Mouse (Mus musculus) Patski (cell line): ENCODE results near the gene Klf9. TPM values are rescaled to one million over a fixed set of nuclear protein-coding genes. Genes with fewer than 3 reads are reported as not detected.

Source experiments
- ATAC-seq: fragments of 100-300 bp; one replicate; pipeline ENCODE4 v1.8.0; 2021
- CTCF ChIA-PET: fragments of 350-600 bp; sonication (Branson Sonifier 250); formaldehyde crosslinking; loops from one replicate; lab custom pipeline; 2022; ENCODE audit warnings: inconsistent platforms; lab: Charles Lee
- POLR2A ChIA-PET: fragments of 350-600 bp; sonication (Branson Sonifier 250); formaldehyde crosslinking; loops from one replicate; lab custom pipeline; 2022; ENCODE audit warnings: antibody characterized with exemption, inconsistent platforms; lab: Charles Lee
- DNase-seq: peaks from one replicate; pipeline ENCODE4 v3.0.0-alpha.2; 2011; ENCODE audit warnings: low read depth, low spot score
- H3K27me3 ChIP-seq: fragments of 371-371 bp; one replicate; pipeline ENCODE4 v1.5.1; 2021
- CTCF ChIP-seq: fragments of 100-300 bp; IDR thresholded peaks from one replicate; pipeline ENCODE4 v1.5.1; 2021
- in situ Hi-C: fragments of 300-500 bp; cut with MboI; formaldehyde crosslinking; loops from 3 replicates; pipeline ENCODE4 v1.11.1; 2018; ENCODE audit warnings: low pct_unique_long_range_greater_than_20kb, mixed read lengths
- polyA plus RNA-seq: library from polyadenylated mRNA; unstranded; gene quantifications from one replicate; pipeline ENCODE4 v1.2.3, GENCODE M21; 2021

The Klf9 gene
- polyA plus RNA-seq, 1 experiment from 2014 or later: 33.8 TPM

DNA sequence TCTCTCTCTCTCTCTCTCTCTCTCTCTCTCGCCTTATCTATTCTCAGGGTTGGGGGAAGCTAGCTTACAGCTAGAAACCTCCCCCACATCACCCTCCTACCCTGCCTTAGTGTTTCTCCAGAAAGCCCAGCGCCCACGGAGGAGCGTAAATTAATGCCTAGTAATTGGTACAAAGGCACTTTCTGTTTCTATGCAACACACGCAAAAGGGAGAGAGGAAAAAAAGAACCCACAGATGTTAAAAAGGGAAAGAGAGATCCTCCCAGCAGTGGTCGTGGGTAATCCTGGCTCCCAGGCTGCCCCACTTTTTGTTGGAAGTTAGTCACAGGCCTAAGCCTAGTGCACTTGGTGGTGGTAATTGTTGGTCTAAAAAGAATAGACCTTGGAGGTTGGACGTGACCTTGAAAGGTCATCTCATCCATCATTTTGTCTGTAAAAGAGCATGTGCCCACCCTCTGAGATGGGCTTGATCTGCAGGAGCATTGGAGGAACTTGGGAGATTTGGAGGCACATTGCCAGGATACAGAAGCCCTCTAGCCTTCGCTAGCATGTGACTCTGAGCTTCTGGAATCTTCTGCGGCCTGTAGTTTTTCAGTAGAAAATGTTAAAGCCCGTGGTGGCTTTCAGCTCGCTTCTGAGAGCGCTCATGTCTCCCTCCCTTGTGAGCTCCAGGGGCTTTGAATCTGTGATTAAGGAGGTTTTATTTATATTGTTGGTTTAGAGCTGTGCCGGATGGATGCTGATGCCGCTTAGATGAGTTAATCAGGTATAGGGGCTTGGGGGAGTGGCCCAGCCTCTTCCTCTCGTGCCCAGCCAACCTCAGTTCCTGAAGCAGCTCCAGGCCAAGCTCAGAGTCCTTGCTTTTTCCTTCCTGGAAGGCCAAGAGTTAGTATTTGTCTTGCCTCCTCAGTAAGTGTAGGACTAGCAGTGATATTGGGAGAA is 6.3 kb downstream of the Klf9 start:
- ChIA-PET POLR2A (interaction anchor here (0.7 to 0.9 kb wide), 2 partner anchors 116 to 218 kb away, joined by 3 to 6 read pairs; no protein-coding TSS in a partner anchor), CTCF (interaction anchor here (1.2 kb wide), 1 partner anchor 232 kb away, joined by 4 read pairs; no protein-coding TSS in a partner anchor)
- ATAC-seq: no peak

GRCm38 (mm10) chr19:23149465-23150410 is 8.7 kb downstream of the Klf9 start:
- CTCF ChIA-PET: interaction anchor here (1.2 kb wide), 1 partner anchor 142 kb away, joined by 3 read pairs; no protein-coding TSS in a partner anchor

More for the DNA sequence above, 6.3 kb downstream of the Klf9 start:
- in situ Hi-C loops: loop anchor here (10.0 kb wide), 1 partner anchor 202 kb away; no protein-coding TSS in a partner anchor
- no peaks in the 10 kb centered on the region for H3K27me3 ChIP-seq
- no peak for TF ChIP-seq CTCF
- DNase-seq: no peak

DNA sequence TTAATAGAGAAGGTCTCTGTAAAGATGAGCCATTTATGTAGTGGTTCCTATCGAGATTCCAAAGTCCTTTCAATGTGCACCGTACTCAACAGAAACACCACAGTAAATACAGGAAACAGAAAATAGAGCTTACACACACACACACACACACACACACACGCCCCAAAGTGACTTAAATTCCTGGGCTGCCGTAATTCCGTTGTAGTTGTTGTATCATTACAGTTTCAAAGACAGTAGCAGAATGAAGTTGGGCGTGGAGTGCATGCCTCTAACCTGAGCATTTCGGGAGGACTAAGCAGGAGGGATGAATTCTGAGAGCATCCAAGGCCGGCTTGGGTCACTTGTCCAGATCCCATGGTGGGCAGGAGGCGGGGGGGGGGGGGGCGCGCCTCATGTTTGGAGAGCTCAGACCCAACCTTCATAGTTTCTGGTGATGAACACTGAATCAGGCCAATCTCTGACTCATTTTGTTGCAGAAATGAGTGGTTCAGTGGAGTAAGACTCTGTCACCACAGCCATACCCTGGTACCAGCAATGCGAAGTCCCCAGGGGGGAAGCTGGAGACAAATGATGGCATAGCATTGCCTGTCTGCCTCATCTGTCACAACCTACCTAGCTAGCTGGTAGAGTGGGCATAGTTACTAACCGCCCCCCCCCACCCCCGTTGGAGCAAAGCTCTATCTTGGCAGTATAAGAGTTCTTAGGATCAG is 9.7 kb downstream of the Klf9 start:
- POLR2A ChIA-PET: interaction anchor here (0.9 to 1.6 kb wide), 4 partner anchors 9 to 234 kb away, joined by 3 to 5 read pairs (median 3); no protein-coding TSS in a partner anchor
- CTCF ChIA-PET: interaction anchor here (1.0 to 1.5 kb wide), 4 partner anchors 13 to 150 kb away, joined by 3 to 5 read pairs (median 3); no protein-coding TSS in a partner anchor
- peak; percentile 5 for ATAC-seq
- no peak for DNase-seq
- no peak for TF ChIP-seq CTCF
- in situ Hi-C loops: no loop called here
- no peaks in the 10 kb centered on the region for H3K27me3 ChIP-seq

More at GRCm38 (mm10) chr19:23149465-23150410, 8.7 kb downstream of the Klf9 start:
- POLR2A ChIA-PET: interaction anchor here (0.9 to 1.4 kb wide), 3 partner anchors 10 to 27 kb away, joined by 3 read pairs; no protein-coding TSS in a partner anchor
- DNase-seq (no peak), ATAC-seq (peak; percentile 18)
- TF ChIP-seq CTCF: no peak
- H3K27me3 ChIP-seq: no peaks in the 10 kb centered on the region
- in situ Hi-C loops: loop anchor here (10.0 kb wide), 1 partner anchor 205 kb away; no protein-coding TSS in a partner anchor

DNA sequence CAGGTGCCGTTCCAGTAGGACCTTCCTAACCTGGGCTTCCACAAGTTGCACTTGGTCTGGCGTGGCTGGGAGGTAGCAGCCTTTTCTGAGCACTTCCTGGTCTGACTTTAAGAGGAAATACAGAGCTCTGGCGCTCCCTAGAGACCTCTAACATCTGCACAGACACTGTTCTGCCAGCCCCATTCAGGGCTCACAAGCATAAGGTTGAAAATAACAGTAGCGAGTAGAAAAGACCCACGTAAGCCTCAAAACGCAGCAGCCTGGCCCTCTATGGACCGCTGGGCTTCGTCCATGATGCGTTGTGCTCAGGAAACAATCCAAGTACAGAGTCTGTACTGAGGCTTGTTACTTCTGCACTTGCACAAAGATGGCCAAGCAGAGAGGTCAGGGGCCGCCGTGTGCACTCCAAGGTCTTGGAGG is 10.6 kb downstream of the Klf9 start:
- CTCF ChIA-PET: interaction anchor here (1.0 to 1.5 kb wide), 4 partner anchors 12 to 235 kb away, joined by 3 to 5 read pairs (median 3); no protein-coding TSS in a partner anchor
- no peaks in the 10 kb centered on the region for H3K27me3 ChIP-seq
- in situ Hi-C loops: no loop called here
- POLR2A ChIA-PET: interaction anchor here (1.6 kb wide), 1 partner anchor 235 kb away, joined by 5 read pairs; no protein-coding TSS in a partner anchor
- DNase-seq (no peak), ATAC-seq (no peak)
- TF ChIP-seq CTCF: no peak

DNA sequence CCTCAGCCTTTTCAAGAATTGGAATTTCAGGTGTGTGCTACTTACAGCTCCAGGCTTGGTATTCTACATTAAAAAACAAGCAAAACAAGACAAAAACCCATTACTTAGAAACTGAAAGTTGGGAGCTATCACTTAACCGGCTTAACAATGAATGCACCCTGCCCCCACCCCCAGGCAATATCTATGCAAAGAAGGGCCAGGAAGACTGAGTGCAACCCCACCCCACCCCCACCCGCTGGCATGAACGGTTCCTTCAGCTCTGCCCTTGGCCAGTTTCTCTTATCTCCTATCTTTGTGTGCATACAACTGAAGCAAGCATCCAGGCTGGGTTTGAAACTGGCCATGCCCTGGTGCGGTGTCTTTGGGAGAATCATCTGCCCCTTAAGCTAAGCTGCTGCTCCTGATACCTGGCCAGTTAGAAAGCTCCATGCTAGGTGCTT is 11.2 kb downstream of the Klf9 start:
- no peak for TF ChIP-seq CTCF
- CTCF ChIA-PET: interaction anchor here (1.4 to 1.5 kb wide), 2 partner anchors 11 to 236 kb away, joined by 3 to 5 read pairs; no protein-coding TSS in a partner anchor

GRCm38 (mm10) chr19:23152771-23153605 is 12.0 kb downstream of the Klf9 start:
- TF ChIP-seq CTCF: no peak
- ChIA-PET POLR2A (no interaction called here), CTCF (interaction anchor here (1.4 kb wide), 1 partner anchor 236 kb away, joined by 3 read pairs; no protein-coding TSS in a partner anchor)
- DNase-seq (no peak), ATAC-seq (no peak)
- in situ Hi-C loops: no loop called here
- no peaks in the 10 kb centered on the region for H3K27me3 ChIP-seq

More for the DNA sequence above, 11.2 kb downstream of the Klf9 start:
- POLR2A ChIA-PET: interaction anchor here (1.6 kb wide), 1 partner anchor 236 kb away, joined by 5 read pairs; no protein-coding TSS in a partner anchor
- no peaks in the 10 kb centered on the region for H3K27me3 ChIP-seq
- ATAC-seq (no peak), DNase-seq (no peak)
- in situ Hi-C loops: no loop called here

DNA sequence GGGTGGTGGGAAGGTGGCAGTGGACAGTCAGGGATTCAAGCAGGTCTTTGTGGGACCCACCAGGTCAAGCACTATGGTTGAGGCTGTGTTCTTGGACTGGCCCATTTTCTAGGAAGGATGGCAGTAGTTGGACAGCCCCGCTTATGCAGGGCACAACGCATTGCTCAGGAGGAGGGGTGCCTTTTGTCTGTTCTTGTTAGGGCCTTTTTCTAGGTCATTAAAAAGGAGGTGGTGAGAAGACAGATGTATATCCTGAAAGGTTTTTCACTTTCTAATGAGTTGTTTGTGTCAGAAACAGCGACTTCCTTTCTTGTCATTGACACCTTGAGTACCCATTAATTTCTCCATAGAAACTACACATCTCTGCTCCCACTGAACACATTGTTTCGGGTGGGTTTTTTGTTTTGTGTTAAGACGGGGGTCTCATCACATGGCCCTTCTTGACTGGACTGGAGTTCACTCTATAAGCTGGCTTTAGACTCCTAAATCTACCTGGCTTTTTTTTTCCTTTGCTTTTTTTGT is 12.6 kb downstream of the Klf9 start:
- in situ Hi-C loops: no loop called here
- CTCF ChIA-PET: no interaction called here
- H3K27me3 ChIP-seq: no peaks in the 10 kb centered on the region
- DNase-seq (no peak), ATAC-seq (no peak)
- POLR2A ChIA-PET: no interaction called here
- no peak for TF ChIP-seq CTCF
